ENCODE assay signal across 17 mouse cellular contexts in genomic region chr9:70965999-70966994, GRCm38 (mm10). TPM values are rescaled to one million over a fixed set of nuclear protein-coding genes. Genes with fewer than 3 reads are reported as not detected.
DNase-seq lines count a peak whose midpoint lies in the region; ATAC-seq and TF ChIP-seq lines count a peak whose summit lies in the region.
"Had no signal": no experiment of that assay in that cellular context is flagged by ENCODE, and none has a peak within 500 bp of the region (broad histone marks: within the 10 kb centered on the region; RNA-seq: fewer than 3 reads in every experiment).

No protein-coding gene starts in this region.

- no peaks in the 10 kb centered on the region for H3K79me2 ChIP-seq in heart, adult 2 months (replicated peaks; ENCODE audit: control insufficient read depth, insufficient read depth, low read length)

- no peak for TF ChIP-seq POLR2A in heart, adult 2 months (IDR thresholded peaks at IDR 0.05; ENCODE audit: insufficient read depth, low read depth, low read length)
- TF ChIP-seq POLR2A in cortical plate, adult 2 months (IDR thresholded peaks at IDR 0.05; ENCODE audit: extremely low read depth, insufficient read depth, low read length): no peak

- WGBS in heart, adult 2 months: 89% methylated on average over 17 of the region's 17 CpGs
- 75% methylated on average over 17 of the region's 17 CpGs for WGBS in heart, embryonic 11.5 days (ENCODE audit: insufficient replicate concordance)
- WGBS in liver, postnatal 0 days (ENCODE audit: insufficient replicate concordance): 67% methylated on average over 17 of the region's 17 CpGs
- 67% methylated on average over 17 of the region's 17 CpGs for WGBS in liver, embryonic 12.5 days (ENCODE audit: insufficient replicate concordance)

- H3K27ac ChIP-seq in heart, adult 2 months: no peak overlapping the region
- H3K27ac ChIP-seq in heart, embryonic 11.5 days (ENCODE audit: low read depth, low read length): no peak overlapping the region
- no peak overlapping the region for H3K27ac ChIP-seq in liver, postnatal 0 days (ENCODE audit: low read depth)
- no peak overlapping the region for H3K27ac ChIP-seq in liver, embryonic 12.5 days
- 0 out of 2 replicates have a peak overlapping the region, but pooled peaks have one; percentile 33 for H3K27ac ChIP-seq in cortical plate, adult 2 months (ENCODE audit: insufficient read depth, low read length)
- H3K27ac ChIP-seq: hindbrain, embryonic 10.5 days; macrophage; midbrain, embryonic 12.5 days had no signal

- TF ChIP-seq EP300 in heart, adult 2 months (IDR thresholded peaks at IDR 0.05; ENCODE audit: insufficient read depth, low read depth, low read length): no peak
- TF ChIP-seq EP300 in liver, postnatal 0 days (IDR thresholded peaks at IDR 0.05; ENCODE audit: low read depth): no peak

- ATAC-seq in heart, embryonic 11.5 days (replicated peaks; ENCODE audit: insufficient number of reproducible peaks, low FRiP score, low TSS enrichment): no peak
- no peak for ATAC-seq in liver, postnatal 0 days
- no peak for ATAC-seq in liver, embryonic 12.5 days

- no peak overlapping the region for H3K4me3 ChIP-seq in heart, adult 2 months
- H3K4me3 ChIP-seq in heart, embryonic 11.5 days (ENCODE audit: low read depth, low read length): no peak overlapping the region
- H3K4me3 ChIP-seq in liver, postnatal 0 days (ENCODE audit: low read depth, low read length): no peak overlapping the region
- no peak overlapping the region for H3K4me3 ChIP-seq in liver, embryonic 12.5 days
- H3K4me3 ChIP-seq in cortical plate, adult 2 months (ENCODE audit: insufficient read depth, low read length): no peak overlapping the region
- H3K4me3 ChIP-seq: hindbrain, embryonic 10.5 days; midbrain, embryonic 12.5 days had no signal

- TF ChIP-seq CTCF in heart, adult 2 months (IDR thresholded peaks at IDR 0.05): peak; percentile 19; the same call in 1 of the 2 replicates
- peak; percentile 50 for TF ChIP-seq CTCF in liver, postnatal 0 days (IDR thresholded peaks at IDR 0.05; ENCODE audit: low read depth)
- TF ChIP-seq CTCF in cortical plate, adult 2 months (IDR thresholded peaks at IDR 0.05; ENCODE audit: extremely low read depth, insufficient read depth, low read length): peak; percentile 33; the same call in 1 of the 2 replicates

- no peak overlapping the region for H3K4me2 ChIP-seq in heart, embryonic 11.5 days
- no peak overlapping the region for H3K4me2 ChIP-seq in liver, postnatal 0 days (ENCODE audit: low read depth, low read length)
- no peak overlapping the region for H3K4me2 ChIP-seq in liver, embryonic 12.5 days
- H3K4me2 ChIP-seq: lung, embryonic 14.5 days; midbrain, embryonic 12.5 days had no signal

- H3K9me3 ChIP-seq in heart, embryonic 11.5 days (replicated peaks; ENCODE audit: control insufficient read depth, low read length): no peaks in the 10 kb centered on the region
- no peaks in the 10 kb centered on the region for H3K9me3 ChIP-seq in liver, postnatal 0 days (ENCODE audit: low read length)
- H3K9me3 ChIP-seq in liver, embryonic 12.5 days (replicated peaks): no peaks in the 10 kb centered on the region
- H3K9me3 ChIP-seq: hindbrain, embryonic 10.5 days; midbrain, embryonic 12.5 days had no signal

- no peaks in the 10 kb centered on the region for H3K27me3 ChIP-seq in heart, adult 2 months (ENCODE audit: control insufficient read depth, insufficient read depth, low read length)
- H3K27me3 ChIP-seq in heart, embryonic 11.5 days (ENCODE audit: control insufficient read depth, insufficient read depth, low read length): no peaks in the 10 kb centered on the region
- H3K27me3 ChIP-seq in liver, postnatal 0 days (ENCODE audit: insufficient read depth, low read length): no peaks in the 10 kb centered on the region
- H3K27me3 ChIP-seq in liver, embryonic 12.5 days (replicated peaks): no peaks in the 10 kb centered on the region
- H3K27me3 ChIP-seq: midbrain, embryonic 12.5 days had no signal

- no peak overlapping the region for H3K9ac ChIP-seq in heart, adult 2 months (ENCODE audit: low read depth, low read length)
- H3K9ac ChIP-seq in heart, embryonic 11.5 days (ENCODE audit: low read depth, low read length): no peak overlapping the region
- no peak overlapping the region for H3K9ac ChIP-seq in liver, postnatal 0 days (replicated peaks)
- H3K9ac ChIP-seq in liver, embryonic 12.5 days: no peak overlapping the region
- H3K9ac ChIP-seq: lung, embryonic 14.5 days; midbrain, embryonic 12.5 days had no signal

- peaks cover 6% of the 10 kb centered on the region for H3K4me1 ChIP-seq in heart, adult 2 months (ENCODE audit: control insufficient read depth, insufficient read depth, low read length)
- no peaks in the 10 kb centered on the region for H3K4me1 ChIP-seq in heart, embryonic 11.5 days (ENCODE audit: control insufficient read depth, insufficient read depth, low read length)
- peaks cover 5% of the 10 kb centered on the region for H3K4me1 ChIP-seq in liver, postnatal 0 days (ENCODE audit: insufficient read depth)
- H3K4me1 ChIP-seq in liver, embryonic 12.5 days: no peaks in the 10 kb centered on the region
- peaks cover 4% of the 10 kb centered on the region for H3K4me1 ChIP-seq in cortical plate, adult 2 months (ENCODE audit: control insufficient read depth, insufficient read depth, low read length)
- H3K4me1 ChIP-seq: midbrain, embryonic 12.5 days had no signal

- peaks cover 2% of the 10 kb centered on the region; the same call in 1 of the 2 replicates for H3K36me3 ChIP-seq in heart, adult 2 months (ENCODE audit: control insufficient read depth, insufficient read depth, low read length)
- H3K36me3 ChIP-seq in heart, embryonic 11.5 days (ENCODE audit: control insufficient read depth, insufficient read depth, low read length): no peaks in the 10 kb centered on the region
- no peaks in the 10 kb centered on the region for H3K36me3 ChIP-seq in liver, postnatal 0 days (replicated peaks; ENCODE audit: insufficient read depth, low read length)
- no peaks in the 10 kb centered on the region for H3K36me3 ChIP-seq in liver, embryonic 12.5 days
- H3K36me3 ChIP-seq: hindbrain, embryonic 10.5 days; midbrain, embryonic 12.5 days had no signal

- intact Hi-C loops in heart, adult 2 months (cut with DNase I): no loop called here

- DNase-seq in adrenal gland, adult (ENCODE audit: inconsistent age in 2 of 2, low spot score in 1 of 2): peak; percentile 13 to 47
- DNase-seq in adrenal gland, postnatal 25 days: no peak
- DNase-seq in heart, adult 2 months: no peak
- no peak for DNase-seq in liver, postnatal 0 days
- no peak for DNase-seq in layer of hippocampus, postnatal 25 days (ENCODE audit: extremely low spot score in 1 of 2, low spot score in 1 of 2)
- DNase-seq: cerebellum, postnatal 10 days; lung, embryonic 14.5 days; retina, postnatal 1 day; thymus, adult 18-20 months had no signal

RNA-seq across cellular contexts. Expression of gene Lipc, which starts 14.3 kb away (rescaled TPM):
- 2.5 TPM in 1 of 2 replicates, not detected in the other for total RNA-seq in adrenal gland, postnatal 25 days (2021)
- total RNA-seq in heart, adult 2 months (2021): under 1 TPM in 1 of 2 experiments, not detected in 1; 0.14 TPM
- 0.25 and 0.35 TPM in 2 replicates for polyA plus RNA-seq in heart, adult 2 months (2012; rRNA removed)
- polyA plus RNA-seq in heart, embryonic 11.5 days (2014; fragmentation: Nextera tagmentation; extraction: Ambion mirVana): 0.21 and 0.56 TPM in 2 replicates
- 104 and 108 TPM in 2 replicates for polyA plus RNA-seq in liver, postnatal 0 days (2015; fragmentation: Nextera tagmentation; extraction: Ambion mirVana)
- polyA plus RNA-seq in liver, embryonic 12.5 days (2016; fragmentation: Nextera tagmentation; extraction: Ambion mirVana): 15.4 and 17.5 TPM in 2 replicates
- 0.19 and 0.32 TPM in 2 replicates for polyA plus RNA-seq in cortical plate, adult 2 months (2012; rRNA removed)
- total RNA-seq in layer of hippocampus, postnatal 25 days (2021): under 1 TPM; 0.20 to 0.28 TPM
- polyA plus RNA-seq: forebrain, embryonic 11.5 days; hindbrain, embryonic 10.5 days; intestine, embryonic 14.5 days; midbrain, embryonic 12.5 days had no signal

Comparison
In these comparisons a context has a peak if more than half of its experiments do, and no peak if none do; other contexts are left out.
1. DNase-seq: peak in adrenal gland, adult (2 of 2); none in adrenal gland, postnatal 25 days (single experiment), heart, adult 2 months (0 of 2), liver, postnatal 0 days (single experiment) and layer of hippocampus, postnatal 25 days (0 of 2).
2. RNA of gene Lipc, which starts 14.3 kb away (polyA plus RNA-seq): 104 to 108 TPM in liver, postnatal 0 days and 15.4 to 17.5 TPM in liver, embryonic 12.5 days; 0.21 to 0.56 TPM in heart, embryonic 11.5 days, 0.25 to 0.35 TPM in heart, adult 2 months and 0.19 to 0.32 TPM in cortical plate, adult 2 months; every median in the first group is over 10 times any median in the second.
3. Peak in every context shown above with its lines, with median percentiles within 50 percentile points of each other: CTCF ChIP-seq.